Mouse (Mus musculus) kidney, embryonic 16.5 days (tissue): Measurements from ENCODE around the gene Zrsr1. TPM values are rescaled to one million over a fixed set of nuclear protein-coding genes. Genes with fewer than 3 reads are reported as not detected.

Experiments used
- ATAC-seq: fragments of 200-750 bp; cut with Nextera tagmentation; 2 replicates; pipeline ENCODE4 v1.8.0; 2017; ENCODE audit warnings: moderate TSS enrichment; ENCODE audit not compliant: low FRiP score, low TSS enrichment
- H3K27ac ChIP-seq: fragments of 300-500 bp; sonication (generic); 2 replicates; pipeline ENCODE4 v1.5.1; 2014; ENCODE audit warnings: low read length
- H3K27me3 ChIP-seq: fragments of 300-500 bp; sonication (generic); 2 replicates; pipeline ENCODE4 v1.6.1; 2014; ENCODE audit warnings: low read length, control low read depth, mixed read lengths; ENCODE audit not compliant: insufficient read depth
- H3K36me3 ChIP-seq: fragments of 300-500 bp; sonication (generic); 2 replicates; pipeline ENCODE4 v1.6.1; 2014; ENCODE audit warnings: low read length, control low read depth, mixed read lengths; ENCODE audit not compliant: insufficient read depth
- H3K4me1 ChIP-seq: fragments of 300-500 bp; sonication (generic); 2 replicates; pipeline ENCODE4 v1.6.1; 2014; ENCODE audit warnings: low read length, control low read depth, mixed read lengths; ENCODE audit not compliant: insufficient read depth
- H3K4me2 ChIP-seq: fragments of 300-500 bp; sonication (generic); replicated peaks from 2 replicates; pipeline ENCODE4 v1.6.1; 2014; ENCODE audit warnings: low read depth, low read length
- H3K4me3 ChIP-seq: fragments of 300-500 bp; sonication (generic); 2 replicates; pipeline ENCODE4 v1.5.1; 2014; ENCODE audit warnings: mild to moderate bottlenecking, low read length
- H3K9ac ChIP-seq: fragments of 300-500 bp; sonication (generic); replicated peaks from 2 replicates; pipeline ENCODE4 v1.6.1; 2014; ENCODE audit warnings: low read length
- H3K9me3 ChIP-seq: fragments of 300-500 bp; sonication (generic); 2 replicates; pipeline ENCODE4 v1.6.1; 2016; ENCODE audit warnings: low read length, control low read depth
- WGBS: fragments of 180-500 bp; shearing (Covaris S2); extraction: QIAGEN DNeasy Blood & Tissue Kit; methylation state at CpG from one replicate; pipeline ENCODE4 v1.1.7; 2014; 5-methylcytosine and 5-hydroxymethylcytosine counted together
- polyA plus RNA-seq: library from polyadenylated mRNA; unstranded; fragments of >200 nt; fragmentation: Nextera tagmentation; extraction: Ambion mirVana; gene quantifications from 2 replicates; pipeline ENCODE4 v1.2.1, GENCODE M21; 2015

Gene Zrsr1
- polyA plus RNA-seq, 1 experiment from 2014 or later = 3.7 TPM

DNA sequence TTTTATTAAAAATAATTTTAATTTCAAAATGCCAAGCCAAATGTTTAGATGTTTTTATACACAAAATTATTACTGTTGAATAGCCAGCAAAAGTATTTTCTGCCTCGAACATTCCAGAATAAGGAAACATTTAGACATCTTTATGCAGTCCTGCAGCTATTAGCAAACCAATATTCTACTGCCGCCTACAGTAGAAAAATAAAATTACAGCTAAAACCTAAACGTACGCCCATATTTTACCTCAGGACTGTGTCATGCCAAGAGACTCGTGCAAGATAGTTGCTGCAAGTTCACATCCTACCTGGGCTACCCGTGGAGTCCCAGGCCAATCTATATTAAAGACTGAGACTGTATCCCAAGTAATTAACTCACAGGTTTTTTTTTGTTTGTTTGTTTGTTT is 2.3 kb upstream of the Zrsr1 start:
- no peaks in the 10 kb centered on the region for H3K27me3 ChIP-seq
- H3K4me3 ChIP-seq = no peak overlapping the region
- H3K4me2 ChIP-seq = no peak overlapping the region
- no peak overlapping the region for H3K27ac ChIP-seq
- no peak for ATAC-seq
- H3K36me3 ChIP-seq = peaks cover 49% of the 10 kb centered on the region
- H3K4me1 ChIP-seq = 0 out of 2 replicates have a peak, but pooled peaks cover 5% of the 10 kb centered on the region
- WGBS = 58% methylated on average over 6 of the region's 6 CpGs
- H3K9me3 ChIP-seq = peaks cover 57% of the 10 kb centered on the region
- H3K9ac ChIP-seq = no peak overlapping the region

DNA sequence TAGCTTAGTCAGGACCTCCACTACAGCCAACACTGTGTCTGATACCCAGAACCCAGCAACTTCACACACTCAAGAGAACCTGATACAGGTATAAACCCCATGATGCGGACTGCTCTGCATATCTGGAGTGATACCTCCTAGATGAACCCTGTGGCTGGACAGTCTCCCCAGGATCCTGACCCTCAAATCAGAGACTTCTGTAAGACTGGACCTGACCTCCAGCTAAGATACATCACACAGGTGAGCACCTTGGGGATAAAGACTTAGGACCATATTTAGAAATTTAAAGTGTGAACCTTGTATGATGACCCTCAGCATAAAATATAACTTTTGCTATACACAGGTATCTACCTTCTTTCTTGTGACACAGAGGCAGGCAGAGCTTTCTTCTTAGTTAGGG is 1.3 kb upstream of the Zrsr1 start:
- H3K9ac ChIP-seq = no peak overlapping the region
- H3K9me3 ChIP-seq = peaks cover 57% of the 10 kb centered on the region
- no peak for ATAC-seq
- no peak overlapping the region for H3K4me3 ChIP-seq
- WGBS = 96% methylated on average over 1 of the region's 1 CpGs
- H3K27ac ChIP-seq = no peak overlapping the region
- H3K27me3 ChIP-seq = no peaks in the 10 kb centered on the region
- H3K36me3 ChIP-seq = peaks cover 49% of the 10 kb centered on the region
- no peak overlapping the region for H3K4me2 ChIP-seq
- peaks cover 7% of the 10 kb centered on the region for H3K4me1 ChIP-seq

DNA sequence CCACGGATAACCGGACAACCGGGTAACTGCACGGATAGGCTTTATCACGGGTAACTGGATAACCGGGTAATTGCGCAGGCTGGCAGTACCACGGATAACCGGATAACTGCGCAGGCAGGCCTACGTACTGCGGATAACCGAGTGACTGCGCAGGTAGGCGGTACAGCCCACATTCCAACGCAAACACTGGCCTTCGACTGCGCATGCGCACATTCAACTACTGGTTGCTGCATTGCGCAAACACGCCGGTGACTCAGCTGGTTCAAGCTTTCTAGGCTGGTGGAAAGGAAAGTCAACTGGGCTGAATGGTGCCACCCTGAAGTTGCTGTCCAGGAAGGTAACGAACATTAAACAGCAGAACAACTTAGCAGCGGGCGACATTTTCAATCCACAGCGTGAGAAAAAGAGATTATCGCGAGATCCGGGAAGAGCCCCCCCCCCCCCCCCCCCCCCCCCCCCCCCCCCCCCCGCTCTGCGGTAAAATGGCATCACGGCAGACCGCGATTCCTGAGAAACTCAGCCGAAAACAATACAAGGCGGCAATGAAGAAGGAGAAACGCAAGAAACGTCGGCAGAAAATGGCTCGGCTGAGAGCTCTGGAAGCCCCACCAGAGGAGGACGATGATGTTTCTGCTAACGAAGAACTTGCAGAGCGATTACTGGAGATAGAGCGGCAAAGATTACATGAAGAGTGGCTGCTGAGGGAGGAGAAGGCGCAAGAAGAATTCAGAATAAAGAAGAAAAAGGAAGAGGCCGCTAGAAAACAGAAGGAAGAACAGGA is 1.1 kb downstream of the Zrsr1 start:
- peaks cover 48% of the 10 kb centered on the region for H3K36me3 ChIP-seq
- H3K4me3 ChIP-seq = peak overlapping the region; percentile 65
- 47% methylated on average over 44 of the region's 46 CpGs for WGBS

DNA sequence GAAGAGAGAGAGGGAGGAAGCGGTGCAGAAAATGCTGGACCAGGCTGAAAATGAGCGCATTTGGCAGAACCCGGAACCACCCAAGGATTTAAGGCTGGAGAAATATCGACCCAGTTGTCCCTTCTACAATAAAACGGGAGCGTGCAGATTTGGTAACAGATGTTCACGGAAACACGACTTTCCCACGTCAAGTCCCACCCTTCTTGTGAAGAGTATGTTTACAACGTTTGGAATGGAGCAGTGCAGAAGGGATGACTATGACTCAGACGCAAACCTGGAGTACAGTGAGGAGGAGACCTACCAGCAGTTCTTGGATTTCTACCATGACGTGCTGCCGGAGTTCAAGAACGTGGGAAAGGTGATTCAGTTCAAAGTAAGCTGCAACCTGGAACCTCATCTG is 1.8 kb downstream of the Zrsr1 start:
- peaks cover 18% of the 10 kb centered on the region for H3K4me1 ChIP-seq
- H3K9me3 ChIP-seq = peaks cover 42% of the 10 kb centered on the region
- peak overlapping the region; percentile 65 for H3K9ac ChIP-seq
- H3K36me3 ChIP-seq = peaks cover 52% of the 10 kb centered on the region
- ATAC-seq = no peak
- peak overlapping the region; percentile 78; the same call in 1 of the 2 replicates for H3K27ac ChIP-seq
- peak overlapping the region; percentile 65 for H3K4me3 ChIP-seq
- H3K27me3 ChIP-seq = no peaks in the 10 kb centered on the region
- H3K4me2 ChIP-seq = peak overlapping the region; percentile 55
- 46% methylated on average over 14 of the region's 14 CpGs for WGBS

More for the DNA sequence above, 1.1 kb downstream of the Zrsr1 start:
- Histone ChIP-seq H3K4me1 (peaks cover 18% of the 10 kb centered on the region), H3K4me2 (peak overlapping the region; percentile 73), H3K9me3 (peaks cover 43% of the 10 kb centered on the region), H3K27ac (peak overlapping the region; percentile 83), H3K27me3 (no peaks in the 10 kb centered on the region), H3K9ac (peak overlapping the region; percentile 73)
- ATAC-seq = peak; percentile 73

DNA sequence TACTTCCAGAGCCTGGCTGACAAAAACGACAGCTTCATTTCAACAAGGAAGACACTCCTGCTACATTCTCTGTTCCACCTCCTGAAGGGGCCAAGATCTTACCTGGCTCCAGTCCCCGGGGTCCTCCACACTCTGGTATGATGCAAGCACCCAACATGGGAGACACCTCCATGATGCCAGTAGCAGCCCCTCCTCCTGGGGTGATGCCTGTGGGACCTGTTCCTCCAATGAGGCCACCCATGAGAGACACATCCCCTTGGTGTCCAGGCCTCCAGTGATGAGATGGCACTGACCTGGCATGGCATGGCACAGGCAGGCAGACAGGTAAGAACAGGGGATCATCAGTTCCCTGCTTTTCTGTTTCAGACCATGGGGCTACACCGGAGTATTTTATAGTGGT is 6.4 kb downstream of the Zrsr1 start:
- ATAC-seq = no peak
- no peak overlapping the region for H3K4me3 ChIP-seq
- H3K36me3 ChIP-seq = peaks cover 28% of the 10 kb centered on the region
- no peak overlapping the region for H3K27ac ChIP-seq
- WGBS = 88% methylated on average over 3 of the region's 3 CpGs
- no peak overlapping the region for H3K9ac ChIP-seq
- H3K9me3 ChIP-seq = peaks cover 11% of the 10 kb centered on the region
- no peak overlapping the region for H3K4me2 ChIP-seq
- peaks cover 31% of the 10 kb centered on the region for H3K4me1 ChIP-seq
- no peaks in the 10 kb centered on the region for H3K27me3 ChIP-seq

DNA sequence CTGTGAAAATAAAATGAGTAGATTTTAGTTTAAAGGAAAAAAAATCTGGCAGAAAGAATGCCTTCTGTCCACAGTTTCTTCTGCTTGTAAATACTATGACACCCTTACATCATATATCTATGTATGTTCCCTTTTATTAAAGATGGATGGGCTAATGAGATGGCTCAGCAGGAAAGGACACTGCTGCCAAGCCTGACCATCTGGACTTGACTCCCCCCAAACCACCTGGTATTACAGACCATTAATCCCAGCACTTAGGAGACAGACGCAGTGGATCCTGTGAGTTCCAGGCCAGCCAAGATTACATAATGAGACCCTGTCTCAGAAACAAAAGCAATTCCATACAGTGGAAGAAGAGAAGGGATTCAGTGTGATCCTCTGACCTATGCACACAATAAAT is 6.9 kb downstream of the Zrsr1 start:
- ATAC-seq = no peak
- Histone ChIP-seq H3K4me3 (no peak overlapping the region), H3K4me2 (no peak overlapping the region), H3K4me1 (peaks cover 31% of the 10 kb centered on the region), H3K9me3 (peaks cover 6% of the 10 kb centered on the region), H3K27me3 (no peaks in the 10 kb centered on the region), H3K9ac (no peak overlapping the region), H3K36me3 (peaks cover 23% of the 10 kb centered on the region), H3K27ac (no peak overlapping the region)
- 37% methylated on average over 1 of the region's 1 CpGs for WGBS

DNA sequence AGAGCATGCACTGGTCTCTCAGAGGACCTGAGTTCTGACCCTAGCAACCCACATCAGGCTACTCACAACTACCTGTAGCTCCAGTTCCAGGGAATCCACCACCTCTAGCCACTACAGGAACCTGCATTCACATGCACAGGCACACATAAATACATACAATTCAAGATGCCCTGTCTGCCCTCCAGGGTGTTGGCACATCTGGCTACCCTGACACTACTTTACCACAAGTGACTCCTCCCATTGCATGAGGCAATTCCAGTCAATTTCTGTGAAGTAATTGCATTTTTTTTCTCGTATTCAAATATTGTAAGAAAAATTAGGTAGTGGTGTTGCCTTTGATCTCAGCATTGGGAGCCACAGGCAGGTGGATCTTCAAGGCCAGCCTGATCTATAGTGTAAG is 7.4 kb downstream of the Zrsr1 start:
- H3K4me3 ChIP-seq = no peak overlapping the region
- peaks cover 28% of the 10 kb centered on the region for H3K4me1 ChIP-seq
- peaks cover 1% of the 10 kb centered on the region; the same call in 1 of the 2 replicates for H3K9me3 ChIP-seq
- no peak overlapping the region for H3K9ac ChIP-seq
- no peaks in the 10 kb centered on the region for H3K27me3 ChIP-seq
- no peak overlapping the region for H3K27ac ChIP-seq
- 84% methylated on average over 1 of the region's 1 CpGs for WGBS
- ATAC-seq = no peak
- H3K4me2 ChIP-seq = no peak overlapping the region
- peaks cover 18% of the 10 kb centered on the region for H3K36me3 ChIP-seq

DNA sequence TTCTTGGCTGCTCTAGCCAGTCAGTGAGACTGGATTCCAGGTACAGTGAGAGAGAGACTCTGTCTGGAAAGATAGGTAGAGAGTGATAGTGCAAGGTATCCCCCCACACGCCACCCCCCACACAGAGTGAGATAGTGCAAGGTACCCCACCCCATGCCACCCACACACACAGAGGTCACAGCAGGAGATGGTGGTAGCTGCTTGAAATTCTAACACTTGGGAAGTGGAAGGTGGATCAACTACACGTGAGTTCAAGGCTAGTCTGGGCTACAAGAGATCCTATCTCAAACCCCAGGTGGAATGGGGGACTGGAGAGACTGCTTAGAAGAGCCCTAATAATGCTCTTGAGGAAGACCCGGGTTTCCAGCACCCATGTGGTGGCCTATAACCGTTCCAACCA is 9.2 kb downstream of the Zrsr1 start:
- H3K36me3 ChIP-seq = peaks cover 16% of the 10 kb centered on the region
- H3K4me2 ChIP-seq = peak overlapping the region; percentile 86
- WGBS = 40% methylated on average over 4 of the region's 4 CpGs
- H3K4me1 ChIP-seq = peaks cover 19% of the 10 kb centered on the region
- no peaks in the 10 kb centered on the region for H3K27me3 ChIP-seq
- no peaks in the 10 kb centered on the region for H3K9me3 ChIP-seq
- ATAC-seq = 0 out of 2 replicates have a peak, but pooled peaks have one; percentile 25
- H3K4me3 ChIP-seq = peak overlapping the region; percentile 61
- peak overlapping the region; percentile 89 for H3K9ac ChIP-seq
- H3K27ac ChIP-seq = no peak overlapping the region

DNA sequence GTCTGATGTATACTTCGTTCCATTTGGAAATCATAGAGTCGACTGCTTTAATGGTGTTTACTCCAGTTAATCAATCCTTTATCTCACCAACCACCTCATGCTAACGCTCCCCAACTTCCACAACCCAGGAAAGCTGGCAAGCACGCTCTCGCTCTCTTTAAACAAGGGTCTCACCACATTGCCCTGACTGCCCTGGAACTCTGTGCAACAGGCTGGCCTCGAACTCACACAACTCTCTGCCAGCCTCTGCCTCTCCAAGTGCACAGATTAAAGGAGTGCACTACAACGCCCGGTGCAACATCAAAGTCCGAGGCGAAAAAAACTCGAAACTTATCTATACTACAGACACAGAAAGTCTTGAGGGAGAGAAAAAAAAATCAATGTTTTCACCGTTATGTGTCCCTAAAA is 9.7 kb downstream of the Zrsr1 start:
- peaks cover 14% of the 10 kb centered on the region for H3K4me1 ChIP-seq
- H3K27ac ChIP-seq = peak overlapping the region; percentile 98
- H3K27me3 ChIP-seq = no peaks in the 10 kb centered on the region
- peak overlapping the region; percentile 86 for H3K4me2 ChIP-seq
- H3K4me3 ChIP-seq = peak overlapping the region; percentile 61
- 3% methylated on average over 12 of the region's 12 CpGs for WGBS
- peaks cover 11% of the 10 kb centered on the region for H3K36me3 ChIP-seq
- peak; percentile 52; the same call in 1 of the 2 replicates for ATAC-seq
- H3K9ac ChIP-seq = peak overlapping the region; percentile 89
- H3K9me3 ChIP-seq = no peaks in the 10 kb centered on the region
